Mouse (Mus musculus): ENCODE measurements at regions not wholly inside any gene's neighbourhood (a gene's known extent, or its start where the extent isn't known, plus 50 kb on each side); places are given as distances from the start of the nearest gene placed in this dataset.

GRCm38 (mm10) chr16:27723445-27723844, 334.8 kb downstream of the Ccdc50 start:
- 90% methylated on average over 2 of the region's 2 CpGs for WGBS
- DNase-seq (ENCODE audit: low spot score) = no peak

More at GRCm38 (mm10) chr16:27723445-27723844, 334.8 kb downstream of the Ccdc50 start:
- Histone ChIP-seq H3K4me2 (ENCODE audit: low read depth, low read length, poor library complexity, severe bottlenecking) (no peak overlapping the region), H3K27ac (ENCODE audit: low read depth, low read length) (no peak overlapping the region), H3K27me3 (ENCODE audit: insufficient read depth, low read length) (no peaks in the 10 kb centered on the region), H3K9ac (replicated peaks; ENCODE audit: low read length, poor library complexity, severe bottlenecking) (no peak overlapping the region), H3K4me3 (ENCODE audit: low read depth, low read length) (no peak overlapping the region), H3K4me1 (ENCODE audit: insufficient read depth, low read length) (no peaks in the 10 kb centered on the region), H3K36me3 (ENCODE audit: insufficient read depth, low read length) (no peaks in the 10 kb centered on the region), H3K9me3 (ENCODE audit: low read length) (no peaks in the 10 kb centered on the region)
- ATAC-seq (ENCODE audit: low FRiP score) = no peak
- no peak for TF ChIP-seq CTCF (IDR thresholded peaks at IDR 0.05)

All from midbrain, postnatal 0 days (tissue).